9 mouse cellular contexts compared by ENCODE assay signal in genomic region chr10:62886799-62887591, GRCm38 (mm10). TPM values are rescaled to one million over a fixed set of nuclear protein-coding genes. Genes with fewer than 3 reads are reported as not detected.
DNase-seq lines count a peak whose midpoint lies in the region; ATAC-seq and TF ChIP-seq lines count a peak whose summit lies in the region.
"Had no signal": no experiment of that assay in that cellular context is flagged by ENCODE, and none has a peak within 500 bp of the region (broad histone marks: within the 10 kb centered on the region; RNA-seq: fewer than 3 reads in every experiment).

No protein-coding gene starts in this region.

- peaks cover 24% of the 10 kb centered on the region for H3K27me3 ChIP-seq in liver, embryonic 14.5 days (ENCODE audit: control insufficient read depth, insufficient read depth, low read length)
- H3K27me3 ChIP-seq in neural tube, embryonic 12.5 days (replicated peaks) = no peaks in the 10 kb centered on the region; the same call in 1 of the 2 replicates

- DNase-seq in layer of hippocampus, postnatal 36 days = peak; percentile 4 to 19
- DNase-seq in layer of hippocampus, adult 18-20 months (ENCODE audit: low spot score in 2 of 2) = no peak
- peak; percentile 58 for DNase-seq in cerebellum, adult 9-11 months
- DNase-seq in gastrocnemius, adult 2 months = peak; percentile 58
- DNase-seq in induced T-regulatory cell, adult 2 months (ENCODE audit: low read depth) = peak; percentile 39
- no peak for DNase-seq in liver, embryonic 14.5 days (ENCODE audit: low read depth in 3 of 3, low spot score in 3 of 3)
- DNase-seq in yolk sac, embryonic 10.5 days (ENCODE audit: low spot score) = peak; percentile 92

- H3K4me1 ChIP-seq in liver, embryonic 14.5 days (replicated peaks; ENCODE audit: control insufficient read depth in 2 of 2, insufficient read depth in 2 of 2, low read length in 1 of 2) = 0 out of 4 replicates have a peak, but pooled peaks cover 2 to 3% of the 10 kb centered on the region in 2 experiments
- peaks cover 22% of the 10 kb centered on the region for H3K4me1 ChIP-seq in neural tube, embryonic 12.5 days

- H3K36me3 ChIP-seq in liver, embryonic 14.5 days (replicated peaks; ENCODE audit: control insufficient read depth, insufficient read depth, low read depth) = no peaks in the 10 kb centered on the region
- no peaks in the 10 kb centered on the region for H3K36me3 ChIP-seq in neural tube, embryonic 12.5 days
- H3K36me3 ChIP-seq: G1E had no signal

- H3K4me2 ChIP-seq in liver, embryonic 14.5 days (ENCODE audit: low read depth) = peak overlapping the region; percentile 74
- peak overlapping the region; percentile 80 for H3K4me2 ChIP-seq in neural tube, embryonic 12.5 days (replicated peaks)

- TF ChIP-seq EP300 in liver, embryonic 14.5 days (IDR thresholded peaks at IDR 0.05; ENCODE audit: low read depth) = no peak

- H3K4me3 ChIP-seq in gastrocnemius, adult 2 months = peak overlapping the region; percentile 85
- peak overlapping the region; percentile 52 to 55 for H3K4me3 ChIP-seq in liver, embryonic 14.5 days (ENCODE audit: insufficient read depth in 1 of 2, low read depth in 2 of 2, low read length in 2 of 2)
- H3K4me3 ChIP-seq in neural tube, embryonic 12.5 days = peak overlapping the region; percentile 62

- peak overlapping the region; percentile 35; the same call in 1 of the 2 replicates for H3K27ac ChIP-seq in gastrocnemius, adult 2 months
- H3K27ac ChIP-seq in liver, embryonic 14.5 days = no peak overlapping the region
- H3K27ac ChIP-seq in neural tube, embryonic 12.5 days = no peak overlapping the region

- under 1% methylated on average over 56 of the region's 56 CpGs for WGBS in liver, embryonic 14.5 days (ENCODE audit: insufficient replicate concordance)
- WGBS in neural tube, embryonic 12.5 days = under 1% methylated on average over 56 of the region's 56 CpGs

- ATAC-seq in liver, embryonic 14.5 days (ENCODE audit: insufficient read depth) = peak; percentile 39; the same call in 1 of the 2 replicates
- peak; percentile 84 for ATAC-seq in neural tube, embryonic 12.5 days (ENCODE audit: low FRiP score, low read depth)

- no peaks in the 10 kb centered on the region for H3K9me3 ChIP-seq in liver, embryonic 14.5 days (ENCODE audit: control insufficient read depth, low read length)
- no peaks in the 10 kb centered on the region for H3K9me3 ChIP-seq in neural tube, embryonic 12.5 days
- H3K9me3 ChIP-seq: G1E had no signal

- no peak overlapping the region for H3K9ac ChIP-seq in liver, embryonic 14.5 days (replicated peaks)
- peak overlapping the region; percentile 67 for H3K9ac ChIP-seq in neural tube, embryonic 12.5 days

- no peak for TF ChIP-seq CTCF in gastrocnemius, adult 2 months (IDR thresholded peaks at IDR 0.05)
- no peak for TF ChIP-seq CTCF in liver, embryonic 14.5 days (IDR thresholded peaks at IDR 0.05; ENCODE audit: low read depth)

- intact Hi-C loops in gastrocnemius, adult 2 months (cut with DNase I) = loop anchor here (1.0 kb wide), 1 partner anchor 22 kb away; no protein-coding TSS in a partner anchor

RNA-seq across cellular contexts. Expression of gene Tet1, which starts 21.8 kb away (rescaled TPM):
- total RNA-seq in layer of hippocampus, postnatal 36 days (2021) = 10 to 100 TPM; 17.0 to 19.4 TPM
- total RNA-seq in layer of hippocampus, adult 18-20 months (2021) = 10 to 100 TPM in 1 of 2 experiments, 1 to 10 TPM in 1; 9.6 to 12.6 TPM
- total RNA-seq in gastrocnemius, adult 2 months (2021) = 1 to 10 TPM; 2.1 to 2.7 TPM
- 0.21 and 0.23 TPM in 2 replicates for polyA plus RNA-seq in liver, embryonic 14.5 days (2012; rRNA removed)
- 0.99 and 1.9 TPM in 2 replicates for polyA plus RNA-seq in liver, embryonic 14.5 days (2014; fragmentation: Nextera tagmentation; extraction: Ambion mirVana)
- 27.4 and 27.8 TPM in 2 replicates for polyA plus RNA-seq in neural tube, embryonic 12.5 days (2016; fragmentation: Nextera tagmentation; extraction: Ambion mirVana)
- polyA plus RNA-seq: G1E had no signal

RNA-seq across cellular contexts. Expression of gene Slc25a16, which starts 33.4 kb away (rescaled TPM):
- 10 to 100 TPM; 34.9 to 41.6 TPM for total RNA-seq in layer of hippocampus, postnatal 36 days (2021)
- total RNA-seq in layer of hippocampus, adult 18-20 months (2021) = 10 to 100 TPM; 36.9 to 38.3 TPM
- 10 to 100 TPM; 15.4 to 18.2 TPM for total RNA-seq in gastrocnemius, adult 2 months (2021)
- polyA plus RNA-seq in liver, embryonic 14.5 days (2012; rRNA removed) = 4.8 and 6.2 TPM in 2 replicates
- 7.0 and 8.9 TPM in 2 replicates for polyA plus RNA-seq in liver, embryonic 14.5 days (2014; fragmentation: Nextera tagmentation; extraction: Ambion mirVana)
- 14.5 and 14.6 TPM in 2 replicates for polyA plus RNA-seq in neural tube, embryonic 12.5 days (2016; fragmentation: Nextera tagmentation; extraction: Ambion mirVana)

RNA-seq across cellular contexts. Expression of gene Dna2, which starts 59.8 kb away (rescaled TPM):
- 1 to 10 TPM in 1 of 2 experiments, under 1 TPM in 1; 0.95 to 1.2 TPM for total RNA-seq in layer of hippocampus, postnatal 36 days (2021)
- total RNA-seq in layer of hippocampus, adult 18-20 months (2021) = 1 to 10 TPM; 1.1 to 1.2 TPM
- total RNA-seq in gastrocnemius, adult 2 months (2021) = under 1 TPM; 0.15 to 0.25 TPM
- 23.1 and 30.2 TPM in 2 replicates for polyA plus RNA-seq in liver, embryonic 14.5 days (2012; rRNA removed)
- 27.8 and 30.5 TPM in 2 replicates for polyA plus RNA-seq in liver, embryonic 14.5 days (2014; fragmentation: Nextera tagmentation; extraction: Ambion mirVana)
- 15.6 and 17.2 TPM in 2 replicates for polyA plus RNA-seq in neural tube, embryonic 12.5 days (2016; fragmentation: Nextera tagmentation; extraction: Ambion mirVana)

Comparison
In these comparisons a context has a peak if more than half of its experiments do, and no peak if none do; other contexts are left out.
1. DNase-seq: peak in layer of hippocampus, postnatal 36 days (2 of 2), cerebellum, adult 9-11 months (single experiment), gastrocnemius, adult 2 months (single experiment), induced T-regulatory cell, adult 2 months (single experiment) and yolk sac, embryonic 10.5 days (single experiment); none in layer of hippocampus, adult 18-20 months (0 of 2) and liver, embryonic 14.5 days (0 of 3).
2. Peak in every context shown above with its lines, with median percentiles within 50 percentile points of each other: H3K4me3 ChIP-seq.